Mouse (Mus musculus): ENCODE results near the gene Trank1.

Trank1 gene

GRCm38 (mm10) chr9:111311031-111311842 lies at the start of gene Trank1:
Gene Trank1, plus strand, starts transcription at chr9:111311739.
- no peak for DNase-seq (ENCODE audit: low spot score)

- no peak for DNase-seq (ENCODE audit: low spot score)
These were observed 43.5 kb upstream of the Trank1 start for GRCm38 (mm10) chr9:111267998-111268397.

GRCm38 (mm10) chr9:111270606-111271005 lies 40.9 kb upstream of the Trank1 start:
- no peak for DNase-seq (ENCODE audit: low spot score)

GRCm38 (mm10) chr9:111271056-111271433 lies 40.5 kb upstream of the Trank1 start:
- DNase-seq (ENCODE audit: low spot score), result no peak

- peak; percentile 99 for DNase-seq (ENCODE audit: low spot score)
These were observed 39.9 kb upstream of the Trank1 start, which contains the start of the genes Mlh1 and Epm2aip1 for GRCm38 (mm10) chr9:111271434-111272160. Gene Mlh1, minus strand, starts transcription at chr9:111271791. Gene Epm2aip1, plus strand, starts transcription at chr9:111271929.

GRCm38 (mm10) chr9:111272356-111272755 lies 39.2 kb upstream of the Trank1 start:
- peak; percentile 15 for DNase-seq (ENCODE audit: low spot score)

GRCm38 (mm10) chr9:111272996-111273785 lies 38.3 kb upstream of the Trank1 start:
- no peak for DNase-seq (ENCODE audit: low spot score)

GRCm38 (mm10) chr9:111273958-111274357 lies 37.6 kb upstream of the Trank1 start:
- DNase-seq (ENCODE audit: low spot score), result no peak

GRCm38 (mm10) chr9:111275156-111275555 lies 36.4 kb upstream of the Trank1 start:
- no peak for DNase-seq (ENCODE audit: low spot score)

GRCm38 (mm10) chr9:111285061-111285460 lies 26.5 kb upstream of the Trank1 start:
- DNase-seq (ENCODE audit: low spot score), result no peak

- DNase-seq (ENCODE audit: low spot score), result no peak
These were observed 25.9 kb upstream of the Trank1 start for GRCm38 (mm10) chr9:111285676-111286075.

GRCm38 (mm10) chr9:111286468-111286867 lies 25.1 kb upstream of the Trank1 start:
- no peak for DNase-seq (ENCODE audit: low spot score)

- no peak for DNase-seq (ENCODE audit: low spot score)
These were observed 23.6 kb upstream of the Trank1 start for GRCm38 (mm10) chr9:111287956-111288355.

GRCm38 (mm10) chr9:111289294-111289831 lies 22.2 kb upstream of the Trank1 start:
- peak; percentile 12 for DNase-seq (ENCODE audit: low spot score)

- DNase-seq (ENCODE audit: low spot score), result peak; percentile 93
These were observed 21.7 kb upstream of the Trank1 start for GRCm38 (mm10) chr9:111289832-111290339.

GRCm38 (mm10) chr9:111290539-111291100 lies 20.9 kb upstream of the Trank1 start:
- no peak for DNase-seq (ENCODE audit: low spot score)

GRCm38 (mm10) chr9:111293234-111293633 lies 18.3 kb upstream of the Trank1 start:
- DNase-seq (ENCODE audit: low spot score), result no peak

- no peak for DNase-seq (ENCODE audit: low spot score)
These were observed 16.6 kb upstream of the Trank1 start for GRCm38 (mm10) chr9:111294911-111295310.

- DNase-seq (ENCODE audit: low spot score), result no peak
These were observed 16.2 kb upstream of the Trank1 start for GRCm38 (mm10) chr9:111295323-111295722.

- DNase-seq (ENCODE audit: low spot score), result no peak
These were observed 15.1 kb upstream of the Trank1 start for GRCm38 (mm10) chr9:111296433-111296832.

GRCm38 (mm10) chr9:111298606-111299005 lies 12.9 kb upstream of the Trank1 start:
- DNase-seq (ENCODE audit: low spot score), result no peak

All from urinary bladder, postnatal 25 days (tissue).